Mouse (Mus musculus) intestine, postnatal 0 days (tissue): ENCODE measurements around the gene Adat3. TPM values are rescaled to one million over a fixed set of nuclear protein-coding genes. Genes with fewer than 3 reads are reported as not detected.
A peak's percentile ranks its signal among the peaks of the same experiment; 100 is the strongest.

ENCODE experiments used
- ATAC-seq: fragments of 200-750 bp; cut with Nextera tagmentation; 2 replicates; pipeline ENCODE4 v1.8.0; 2017; ENCODE audit warnings: mild to moderate bottlenecking, moderate TSS enrichment, moderate library complexity
- H3K27ac ChIP-seq: fragments of 300-500 bp; sonication (generic); 2 replicates; pipeline ENCODE4 v1.5.1; 2014; ENCODE audit warnings: mild to moderate bottlenecking, low read depth, low read length, moderate library complexity
- H3K27me3 ChIP-seq: fragments of 300-500 bp; sonication (generic); replicated peaks from 2 replicates; pipeline ENCODE4 v1.6.1; 2014; ENCODE audit warnings: low read length, mixed read lengths; ENCODE audit not compliant: control insufficient read depth, insufficient read depth
- H3K36me3 ChIP-seq: fragments of 300-500 bp; sonication (generic); 2 replicates; pipeline ENCODE4 v1.6.1; 2014; ENCODE audit warnings: mild to moderate bottlenecking, moderate library complexity; ENCODE audit not compliant: control insufficient read depth, insufficient read depth
- H3K4me1 ChIP-seq: fragments of 300-500 bp; sonication (generic); replicated peaks from 2 replicates; pipeline ENCODE4 v1.6.1; 2014; ENCODE audit warnings: antibody characterized with exemption, low read length, mixed read lengths; ENCODE audit not compliant: control insufficient read depth, insufficient read depth
- H3K4me2 ChIP-seq: fragments of 300-500 bp; sonication (generic); replicated peaks from 2 replicates; pipeline ENCODE4 v1.6.1; 2014; ENCODE audit warnings: low read depth, mild to moderate bottlenecking, moderate library complexity
- H3K4me3 ChIP-seq: fragments of 300-500 bp; sonication (generic); 2 replicates; pipeline ENCODE4 v1.5.1; 2014; ENCODE audit warnings: low read depth, low read length
- H3K9ac ChIP-seq: fragments of 300-500 bp; sonication (generic); 2 replicates; pipeline ENCODE4 v1.6.1; 2014; ENCODE audit warnings: mild to moderate bottlenecking, low read depth, low read length
- H3K9me3 ChIP-seq: fragments of 300-500 bp; sonication (generic); 2 replicates; pipeline ENCODE4 v1.6.1; 2016; ENCODE audit warnings: mixed run types; ENCODE audit not compliant: control insufficient read depth
- CTCF ChIP-seq: sonication (generic); IDR thresholded peaks from 2 replicates; pipeline ENCODE4 v1.5.1; 2016; ENCODE audit warnings: low read depth, mild to moderate bottlenecking, control low read depth, antibody characterized with exemption, moderate library complexity
- WGBS: fragments of 180-500 bp; shearing (Covaris S2); extraction: QIAGEN DNeasy Blood & Tissue Kit; methylation state at CpG from one replicate; pipeline ENCODE4 v1.1.7; 2014; 5-methylcytosine and 5-hydroxymethylcytosine counted together
- polyA plus RNA-seq: library from polyadenylated mRNA; unstranded; fragments of >200 nt; fragmentation: Nextera tagmentation; extraction: Ambion mirVana; gene quantifications from 2 replicates; pipeline ENCODE4 v1.2.1, GENCODE M21; 2015

The Adat3 gene
- polyA plus RNA-seq, 1 experiment from 2014 or later, result 5.4 TPM

DNA sequence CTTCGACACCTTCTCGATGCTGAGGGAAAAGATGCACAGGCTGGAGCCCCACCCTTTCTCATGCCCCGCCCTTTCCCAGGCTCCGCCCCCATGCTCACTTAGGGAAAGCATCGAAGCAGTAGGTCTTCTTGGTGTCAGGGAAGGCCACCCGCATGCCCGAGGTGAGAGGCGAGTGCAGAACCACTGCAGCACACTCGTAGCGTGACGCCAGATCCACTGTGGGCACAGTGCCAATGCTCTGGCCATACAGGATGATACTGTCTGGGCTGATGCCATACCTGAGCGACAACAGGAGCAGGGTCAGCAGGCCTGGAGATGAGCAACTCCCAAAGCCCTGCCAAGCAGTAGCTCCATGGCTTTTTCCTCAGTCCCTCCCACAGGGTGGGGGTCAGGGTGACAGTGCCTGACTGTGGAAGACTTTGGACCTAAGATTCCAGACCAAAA lies 18.6 kb upstream of the Adat3 start:
- Histone ChIP-seq H3K4me3 (no peak overlapping the region), H3K36me3 (peaks cover 41% of the 10 kb centered on the region; the same call in 1 of the 2 replicates), H3K27me3 (no peaks in the 10 kb centered on the region), H3K27ac (no peak overlapping the region), H3K9ac (no peak overlapping the region), H3K4me1 (peaks cover 9% of the 10 kb centered on the region; the same call in 1 of the 2 replicates), H3K4me2 (no peak overlapping the region), H3K9me3 (no peaks in the 10 kb centered on the region)
- no peak for TF ChIP-seq CTCF
- WGBS, result 51% methylated on average over 12 of the region's 12 CpGs
- no peak for ATAC-seq

DNA sequence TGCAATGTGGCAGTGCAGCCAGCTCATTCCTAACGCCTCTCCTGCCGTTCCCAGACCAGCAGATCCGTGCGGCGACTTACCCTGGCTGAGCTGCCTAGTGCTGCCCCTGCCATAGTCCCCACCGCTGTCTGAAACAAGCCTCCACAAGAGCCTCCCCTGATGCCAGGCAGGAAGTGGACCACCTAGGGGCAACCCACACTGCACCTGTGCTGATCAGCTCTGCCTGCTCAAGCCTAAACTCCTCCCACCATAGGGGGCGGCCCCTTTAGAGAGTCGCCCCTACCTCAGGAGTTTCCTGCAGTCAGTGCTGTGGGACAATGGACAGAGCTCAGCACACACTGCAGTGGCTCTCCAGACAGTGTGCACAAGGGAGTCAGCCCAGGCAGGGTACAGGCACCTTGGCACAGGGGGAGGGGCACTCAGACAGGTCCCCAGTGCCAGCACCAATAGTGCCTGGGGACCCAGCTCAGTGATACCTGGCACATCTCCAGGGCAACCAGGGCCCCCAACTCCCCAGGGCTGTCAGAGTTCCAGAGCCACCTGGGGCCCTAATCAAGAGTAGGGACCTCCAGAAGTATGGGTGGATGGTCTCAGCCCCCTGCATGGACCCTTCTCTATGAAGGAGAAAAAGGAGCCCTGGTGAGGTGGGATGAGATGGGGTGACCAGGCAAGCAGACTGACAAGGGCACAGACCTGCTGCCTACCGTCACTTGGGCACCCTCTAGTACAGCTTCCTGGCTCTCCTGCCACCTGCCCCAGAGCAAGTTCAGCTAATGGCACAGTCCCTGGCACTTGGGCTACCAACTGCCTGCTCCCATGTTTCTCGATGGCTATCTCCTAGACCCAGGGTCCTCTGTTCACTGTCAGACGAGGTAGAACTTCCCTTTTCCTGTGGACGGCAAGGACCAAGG lies 17.8 kb upstream of the Adat3 start:
- Histone ChIP-seq H3K4me3 (no peak overlapping the region), H3K9me3 (no peaks in the 10 kb centered on the region), H3K4me2 (peak overlapping the region; percentile 32; the same call in 1 of the 2 replicates), H3K27me3 (no peaks in the 10 kb centered on the region), H3K9ac (no peak overlapping the region), H3K27ac (peak overlapping the region; percentile 28), H3K36me3 (peaks cover 41% of the 10 kb centered on the region; the same call in 1 of the 2 replicates), H3K4me1 (peaks cover 9% of the 10 kb centered on the region; the same call in 1 of the 2 replicates)
- WGBS, result 66% methylated on average over 12 of the region's 12 CpGs
- no peak for ATAC-seq
- TF ChIP-seq CTCF, result no peak

DNA sequence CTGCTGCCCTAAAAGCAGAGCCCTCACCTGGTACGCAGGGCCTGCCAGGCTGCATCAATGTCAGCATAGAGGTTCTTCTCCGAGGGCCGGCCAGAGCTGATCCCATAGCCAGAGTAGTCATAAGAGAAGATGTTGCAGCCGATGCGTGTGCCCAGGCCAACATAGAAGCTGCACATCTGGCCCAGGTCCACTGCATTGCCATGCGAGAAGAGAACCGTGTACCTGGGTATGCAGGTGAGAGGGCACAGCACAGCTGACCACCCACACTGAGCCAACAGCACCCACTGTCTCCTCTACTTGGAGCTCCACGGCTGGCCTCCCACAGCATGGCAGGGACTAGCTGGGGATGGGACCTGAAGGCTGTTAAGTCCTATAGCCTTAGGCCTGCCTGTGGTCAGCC lies 17.1 kb upstream of the Adat3 start:
- Histone ChIP-seq H3K4me2 (peak overlapping the region; percentile 32), H3K4me1 (peaks cover 9% of the 10 kb centered on the region; the same call in 1 of the 2 replicates), H3K4me3 (no peak overlapping the region), H3K9me3 (no peaks in the 10 kb centered on the region), H3K9ac (no peak overlapping the region), H3K27me3 (no peaks in the 10 kb centered on the region), H3K36me3 (peaks cover 41% of the 10 kb centered on the region; the same call in 1 of the 2 replicates), H3K27ac (no peak overlapping the region; the same call in 1 of the 2 replicates)
- no peak for TF ChIP-seq CTCF
- WGBS, result 91% methylated on average over 8 of the region's 8 CpGs
- ATAC-seq, result no peak

DNA sequence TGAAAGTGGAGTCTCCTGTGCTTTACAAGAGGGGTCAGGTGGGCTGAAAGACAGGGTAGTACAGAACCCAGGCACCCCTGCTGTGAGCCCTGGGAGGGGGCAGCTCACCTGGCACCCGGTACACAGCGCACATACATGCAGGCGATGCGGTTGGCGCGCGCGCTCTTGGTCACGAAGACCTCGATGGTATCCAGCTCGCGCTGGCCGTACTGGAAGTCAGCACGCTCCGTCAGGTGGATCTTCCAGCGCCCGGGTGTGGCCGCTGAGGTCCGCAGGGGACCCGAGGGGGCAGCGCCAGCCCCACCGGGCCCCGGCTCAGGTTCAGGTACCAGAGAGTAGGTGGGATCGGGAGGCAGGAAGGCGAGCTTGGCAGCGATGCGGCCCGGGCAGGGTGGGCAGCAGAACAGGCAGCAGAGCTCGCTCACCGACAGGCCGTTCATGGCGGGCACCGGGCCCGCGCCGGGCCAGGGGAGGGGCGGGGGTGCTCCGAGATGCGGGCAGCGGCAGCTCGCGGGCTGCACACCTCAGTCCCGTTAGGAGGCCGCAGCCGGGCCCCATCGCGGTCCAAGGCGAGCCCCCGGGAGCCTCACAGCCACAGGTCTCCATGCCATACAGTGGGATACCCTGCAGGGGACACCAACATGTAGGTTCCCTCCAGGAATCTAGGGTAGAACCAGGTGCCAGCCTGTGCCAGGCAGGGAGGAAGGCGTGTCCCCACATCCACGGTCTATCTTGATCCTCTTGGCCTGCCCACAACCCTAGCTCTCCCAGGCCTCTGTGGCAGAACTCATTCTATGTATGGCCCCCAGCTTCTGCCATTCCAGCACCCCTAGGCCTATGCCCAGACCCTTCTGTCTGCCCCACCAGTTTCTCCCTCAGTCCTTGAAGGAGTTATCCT lies 16.0 kb upstream of the Adat3 start:
- H3K4me2 ChIP-seq, result peak overlapping the region; percentile 32
- TF ChIP-seq CTCF, result no peak
- peak overlapping the region; percentile 34; the same call in 1 of the 2 replicates for H3K9ac ChIP-seq
- H3K27me3 ChIP-seq, result no peaks in the 10 kb centered on the region
- H3K9me3 ChIP-seq, result no peaks in the 10 kb centered on the region
- H3K4me3 ChIP-seq, result no peak overlapping the region
- peaks cover 41% of the 10 kb centered on the region; the same call in 1 of the 2 replicates for H3K36me3 ChIP-seq
- 88% methylated on average over 40 of the region's 51 CpGs for WGBS
- peak overlapping the region; percentile 60 for H3K27ac ChIP-seq
- no peak for ATAC-seq
- peaks cover 9% of the 10 kb centered on the region; the same call in 1 of the 2 replicates for H3K4me1 ChIP-seq

DNA sequence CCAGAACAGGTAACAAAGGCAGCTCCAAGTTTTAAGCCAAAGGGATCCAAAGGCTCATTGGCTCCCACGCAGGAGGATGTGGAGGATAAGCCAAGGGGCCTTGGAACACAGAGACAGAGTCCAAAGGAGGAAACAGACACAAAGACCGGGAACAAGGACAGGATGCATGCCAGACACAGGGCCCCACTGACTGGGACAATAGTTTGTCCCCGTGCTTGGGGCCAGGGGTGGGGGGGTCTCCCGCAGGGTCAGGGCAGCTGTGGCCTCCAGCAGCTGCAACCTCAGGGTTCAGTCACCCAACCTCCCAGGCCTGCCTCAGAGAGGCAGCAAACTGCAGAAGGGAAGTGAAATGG lies 15.4 kb upstream of the Adat3 start:
- 32% methylated on average over 4 of the region's 4 CpGs for WGBS
- Histone ChIP-seq H3K27ac (peak overlapping the region; percentile 60), H3K36me3 (peaks cover 38% of the 10 kb centered on the region; the same call in 1 of the 2 replicates), H3K4me2 (peak overlapping the region; percentile 32; the same call in 1 of the 2 replicates), H3K4me1 (peaks cover 9% of the 10 kb centered on the region; the same call in 1 of the 2 replicates), H3K4me3 (no peak overlapping the region), H3K9ac (no peak overlapping the region), H3K27me3 (no peaks in the 10 kb centered on the region), H3K9me3 (no peaks in the 10 kb centered on the region)
- TF ChIP-seq CTCF, result no peak
- peak; percentile 9; the same call in 1 of the 2 replicates for ATAC-seq
